Mouse (Mus musculus): ENCODE results near the gene Pde6d. TPM values are rescaled to one million over a fixed set of nuclear protein-coding genes. Genes with fewer than 3 reads are reported as not detected.
A peak's percentile ranks its signal among the peaks of the same experiment; 100 is the strongest.

Gene Pde6d
- polyA plus RNA-seq, 1 experiment: 11.7 TPM

DNA sequence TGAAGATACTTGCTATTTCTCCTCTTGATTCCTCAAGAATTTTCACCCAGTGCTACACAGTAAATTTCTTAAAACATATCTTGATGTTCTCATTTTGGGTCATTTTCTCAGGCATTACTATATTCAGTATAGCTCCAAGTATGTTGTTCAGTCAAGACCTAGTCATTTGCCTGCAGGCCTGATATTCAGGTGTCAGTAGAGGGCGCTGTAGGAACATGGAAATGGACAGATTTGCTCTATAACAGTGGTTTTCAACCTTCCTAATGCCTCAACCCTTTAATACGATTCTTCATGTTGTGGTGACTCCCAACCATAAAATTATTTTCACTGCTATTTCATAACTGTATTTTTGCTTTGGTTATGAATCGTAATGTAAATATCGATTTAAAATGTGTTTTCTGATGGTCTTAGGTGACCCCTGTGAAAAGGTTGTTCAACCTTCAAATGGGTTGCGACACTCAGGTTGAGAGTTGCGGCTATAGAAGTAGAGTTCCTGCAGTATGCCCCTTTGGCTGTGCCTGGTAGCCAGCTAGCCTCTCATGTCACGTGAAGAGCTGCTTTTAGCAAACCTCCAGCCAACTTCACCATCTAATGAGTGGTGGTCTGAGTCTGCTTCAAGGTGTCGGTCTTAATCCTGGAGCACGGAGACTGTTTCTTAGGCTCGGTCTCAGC lies 36.2 kb upstream of the Pde6d start:
- Histone ChIP-seq H3K36me3 (ENCODE audit: control insufficient read depth, insufficient read depth, low read length) (no peaks in the 10 kb centered on the region), H3K27me3 (ENCODE audit: control insufficient read depth, insufficient read depth, low read length) (no peaks in the 10 kb centered on the region), H3K27ac (ENCODE audit: insufficient read depth, low read length) (no peak overlapping the region), H3K4me3 (ENCODE audit: extremely low read depth, insufficient read depth, insufficient read length) (no peak overlapping the region), H3K4me1 (ENCODE audit: control insufficient read depth, insufficient read depth, insufficient read length) (no peaks in the 10 kb centered on the region)
- 61% methylated on average over 10 of the region's 10 CpGs for WGBS
- TF ChIP-seq POLR2A (IDR thresholded peaks at IDR 0.05; ENCODE audit: low read depth, low read length): no peak
- 0 out of 2 replicates have a peak, but pooled peaks have one; percentile 4 for TF ChIP-seq CTCF (IDR thresholded peaks at IDR 0.05; ENCODE audit: extremely low read depth, insufficient read depth, insufficient read length, insufficient replicate concordance)
- peak; percentile 9 to 44 for DNase-seq (ENCODE audit: low read depth in 1 of 2, low spot score in 2 of 2)

DNA sequence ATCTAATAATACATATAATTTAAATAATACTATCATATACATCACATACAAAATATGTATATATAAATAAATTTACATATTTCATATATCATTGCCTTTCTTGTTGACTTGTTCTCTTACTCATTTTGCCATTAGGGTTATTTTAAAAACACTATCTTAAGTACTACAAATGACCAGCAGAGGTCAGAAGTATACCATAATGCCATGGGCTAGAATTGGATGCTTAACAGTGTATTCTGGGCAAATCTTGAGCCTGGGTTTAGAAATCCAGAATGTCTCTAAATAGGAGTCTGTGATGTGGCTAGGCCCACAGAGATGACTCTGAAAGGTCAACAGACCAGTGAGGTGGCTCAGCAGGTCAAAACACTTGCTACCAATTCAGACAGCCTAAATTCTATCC lies 31.8 kb upstream of the Pde6d start:
- TF ChIP-seq CTCF (IDR thresholded peaks at IDR 0.05; ENCODE audit: extremely low read depth, insufficient read depth, insufficient read length, insufficient replicate concordance) (no peak), POLR2A (IDR thresholded peaks at IDR 0.05; ENCODE audit: low read depth, low read length) (no peak)
- no peak overlapping the region for H3K4me3 ChIP-seq (ENCODE audit: extremely low read depth, insufficient read depth, insufficient read length)
- no peaks in the 10 kb centered on the region for H3K36me3 ChIP-seq (ENCODE audit: control insufficient read depth, insufficient read depth, low read length)
- H3K27ac ChIP-seq (ENCODE audit: insufficient read depth, low read length): no peak overlapping the region
- no peaks in the 10 kb centered on the region for H3K4me1 ChIP-seq (ENCODE audit: control insufficient read depth, insufficient read depth, insufficient read length)
- DNase-seq (ENCODE audit: low read depth in 1 of 2, low spot score in 2 of 2): no peak
- H3K27me3 ChIP-seq (ENCODE audit: control insufficient read depth, insufficient read depth, low read length): no peaks in the 10 kb centered on the region

DNA sequence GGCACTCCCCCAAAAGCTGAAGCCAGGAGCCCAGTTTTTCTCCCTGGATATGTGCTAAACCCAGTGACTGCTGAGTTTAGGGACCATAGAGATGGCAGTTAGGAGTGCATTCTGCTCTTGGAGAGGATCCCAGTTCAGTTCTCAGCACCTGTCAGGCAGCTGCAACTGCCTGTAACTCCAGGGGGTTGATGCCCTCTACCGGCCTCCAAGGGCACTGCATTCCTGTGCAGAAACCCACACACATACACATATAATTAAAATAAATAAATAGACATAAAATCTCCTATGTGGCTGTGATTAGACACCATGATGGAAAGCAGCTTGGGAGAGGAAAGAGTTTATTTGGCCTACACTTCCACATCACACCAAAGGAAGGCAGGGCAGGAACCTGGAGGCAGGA lies 29.7 kb upstream of the Pde6d start:
- no peak for DNase-seq (ENCODE audit: low read depth in 1 of 2, low spot score in 2 of 2)
- peaks cover 5% of the 10 kb centered on the region for H3K36me3 ChIP-seq (ENCODE audit: control insufficient read depth, insufficient read depth, low read length)
- no peaks in the 10 kb centered on the region for H3K27me3 ChIP-seq (ENCODE audit: control insufficient read depth, insufficient read depth, low read length)
- WGBS: 76% methylated on average over 1 of the region's 1 CpGs
- H3K4me3 ChIP-seq (ENCODE audit: extremely low read depth, insufficient read depth, insufficient read length): no peak overlapping the region
- H3K27ac ChIP-seq (ENCODE audit: insufficient read depth, low read length): no peak overlapping the region
- no peak for TF ChIP-seq POLR2A (IDR thresholded peaks at IDR 0.05; ENCODE audit: low read depth, low read length)
- TF ChIP-seq CTCF (IDR thresholded peaks at IDR 0.05; ENCODE audit: extremely low read depth, insufficient read depth, insufficient read length, insufficient replicate concordance): no peak
- no peaks in the 10 kb centered on the region for H3K4me1 ChIP-seq (ENCODE audit: control insufficient read depth, insufficient read depth, insufficient read length)

DNA sequence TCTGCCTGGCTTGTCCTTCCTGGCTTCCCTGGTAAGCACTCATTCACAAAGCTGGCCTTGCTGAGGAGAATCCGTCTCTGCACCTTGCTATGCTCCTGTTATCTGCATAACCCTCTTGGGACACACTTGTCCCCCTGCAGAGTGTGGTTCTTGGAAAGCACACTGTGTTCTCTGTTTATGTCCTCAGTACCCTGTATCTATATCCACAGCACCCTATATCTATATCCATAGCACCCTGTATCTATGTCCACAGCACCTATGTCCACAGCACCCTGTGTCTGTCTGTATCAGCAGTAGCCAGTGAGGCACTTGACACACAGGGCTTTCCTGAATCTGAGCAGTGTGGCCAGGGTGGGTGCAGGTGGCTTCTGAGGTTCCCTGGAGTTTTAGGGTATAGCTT lies 28.5 kb upstream of the Pde6d start:
- 86% methylated on average over 1 of the region's 1 CpGs for WGBS
- TF ChIP-seq CTCF (IDR thresholded peaks at IDR 0.05; ENCODE audit: extremely low read depth, insufficient read depth, insufficient read length, insufficient replicate concordance): no peak
- no peak for TF ChIP-seq POLR2A (IDR thresholded peaks at IDR 0.05; ENCODE audit: low read depth, low read length)
- no peak for DNase-seq (ENCODE audit: low read depth in 1 of 2, low spot score in 2 of 2)
- no peaks in the 10 kb centered on the region for H3K4me1 ChIP-seq (ENCODE audit: control insufficient read depth, insufficient read depth, insufficient read length)
- no peak overlapping the region for H3K4me3 ChIP-seq (ENCODE audit: extremely low read depth, insufficient read depth, insufficient read length)
- H3K27ac ChIP-seq (ENCODE audit: insufficient read depth, low read length): no peak overlapping the region
- no peaks in the 10 kb centered on the region for H3K27me3 ChIP-seq (ENCODE audit: control insufficient read depth, insufficient read depth, low read length)
- H3K36me3 ChIP-seq (ENCODE audit: control insufficient read depth, insufficient read depth, low read length): peaks cover 7% of the 10 kb centered on the region

DNA sequence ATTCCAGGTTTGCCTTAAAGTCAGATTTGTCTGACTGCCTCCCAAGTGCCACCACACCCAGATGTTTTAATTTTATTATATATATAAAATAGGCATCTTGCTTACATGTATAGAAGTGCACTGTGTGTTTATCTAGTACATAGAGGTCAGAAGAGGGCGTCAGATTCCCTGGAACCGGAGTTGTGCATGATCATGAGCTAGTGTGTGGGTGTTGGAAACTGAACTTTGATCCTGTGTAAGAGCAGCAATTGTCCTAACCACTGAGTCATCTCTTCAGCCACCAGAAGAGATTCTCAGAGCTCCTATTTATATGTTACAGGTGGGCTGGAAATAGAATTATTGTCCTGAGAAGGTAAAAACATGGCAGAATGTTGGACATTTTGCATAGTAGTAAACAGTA lies 17.7 kb upstream of the Pde6d start:
- DNase-seq (ENCODE audit: low read depth in 1 of 2, low spot score in 2 of 2): no peak
- 93% methylated on average over 2 of the region's 2 CpGs for WGBS
- H3K36me3 ChIP-seq (ENCODE audit: control insufficient read depth, insufficient read depth, low read length): peaks cover 35% of the 10 kb centered on the region
- TF ChIP-seq CTCF (IDR thresholded peaks at IDR 0.05; ENCODE audit: extremely low read depth, insufficient read depth, insufficient read length, insufficient replicate concordance) (no peak), POLR2A (IDR thresholded peaks at IDR 0.05; ENCODE audit: low read depth, low read length) (no peak)
- no peaks in the 10 kb centered on the region for H3K27me3 ChIP-seq (ENCODE audit: control insufficient read depth, insufficient read depth, low read length)
- no peak overlapping the region for H3K27ac ChIP-seq (ENCODE audit: insufficient read depth, low read length)
- no peak overlapping the region for H3K4me3 ChIP-seq (ENCODE audit: extremely low read depth, insufficient read depth, insufficient read length)
- H3K4me1 ChIP-seq (ENCODE audit: control insufficient read depth, insufficient read depth, insufficient read length): no peaks in the 10 kb centered on the region

DNA sequence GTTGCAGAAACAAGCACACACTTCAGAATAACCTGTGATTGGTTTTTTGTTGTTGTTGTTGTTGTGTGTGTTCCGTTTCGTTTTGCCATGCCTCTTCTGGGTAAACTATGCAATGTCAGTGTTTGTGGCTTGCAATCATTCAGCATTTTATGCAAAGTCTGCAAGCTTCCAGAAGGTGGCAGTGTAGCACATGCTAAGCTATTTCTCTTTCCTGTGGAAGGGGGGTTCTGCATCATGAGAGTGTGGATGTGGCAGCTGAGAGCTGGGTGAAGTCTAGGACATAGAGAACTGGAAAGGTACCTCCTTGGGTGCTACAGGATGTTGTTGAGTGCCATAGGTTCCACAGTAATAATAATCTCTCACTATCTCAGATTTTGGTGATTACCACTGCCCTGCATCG lies 16.1 kb upstream of the Pde6d start:
- WGBS: 64% methylated on average over 3 of the region's 3 CpGs
- H3K4me1 ChIP-seq (ENCODE audit: control insufficient read depth, insufficient read depth, insufficient read length): no peaks in the 10 kb centered on the region
- no peak overlapping the region for H3K27ac ChIP-seq (ENCODE audit: insufficient read depth, low read length)
- H3K4me3 ChIP-seq (ENCODE audit: extremely low read depth, insufficient read depth, insufficient read length): no peak overlapping the region
- peaks cover 30% of the 10 kb centered on the region for H3K36me3 ChIP-seq (ENCODE audit: control insufficient read depth, insufficient read depth, low read length)
- TF ChIP-seq CTCF (IDR thresholded peaks at IDR 0.05; ENCODE audit: extremely low read depth, insufficient read depth, insufficient read length, insufficient replicate concordance) (peak; percentile 7; the same call in 1 of the 2 replicates), POLR2A (IDR thresholded peaks at IDR 0.05; ENCODE audit: low read depth, low read length) (no peak)
- no peak for DNase-seq (ENCODE audit: low read depth in 1 of 2, low spot score in 2 of 2)
- no peaks in the 10 kb centered on the region for H3K27me3 ChIP-seq (ENCODE audit: control insufficient read depth, insufficient read depth, low read length)

DNA sequence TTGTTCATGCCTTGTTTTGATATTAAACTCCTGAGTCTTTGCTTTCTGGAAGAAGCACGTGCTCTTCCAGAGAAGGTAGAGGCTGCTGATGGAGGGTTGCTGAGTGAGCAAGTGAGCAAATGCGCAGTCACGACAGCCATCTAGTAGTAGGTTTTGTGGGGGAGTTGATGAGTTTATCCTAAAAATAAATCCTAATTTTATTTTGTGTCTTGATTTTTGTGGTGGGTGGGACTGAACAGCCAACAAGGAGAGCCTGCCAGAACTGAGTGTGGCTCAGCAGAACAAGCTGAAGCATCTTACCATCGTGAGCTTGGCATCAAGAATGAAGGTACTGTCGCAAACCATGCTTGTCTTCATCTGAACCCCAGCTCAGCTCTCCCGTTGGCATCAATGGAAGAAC lies 14.1 kb upstream of the Pde6d start:
- Histone ChIP-seq H3K27me3 (ENCODE audit: control insufficient read depth, insufficient read depth, low read length) (no peaks in the 10 kb centered on the region), H3K27ac (ENCODE audit: insufficient read depth, low read length) (no peak overlapping the region)
- 93% methylated on average over 6 of the region's 6 CpGs for WGBS

More for the DNA sequence above, 14.1 kb upstream of the Pde6d start:
- peaks cover 22% of the 10 kb centered on the region for H3K36me3 ChIP-seq (ENCODE audit: control insufficient read depth, insufficient read depth, low read length)
- no peak for DNase-seq (ENCODE audit: low read depth in 1 of 2, low spot score in 2 of 2)
- H3K4me1 ChIP-seq (ENCODE audit: control insufficient read depth, insufficient read depth, insufficient read length): no peaks in the 10 kb centered on the region
- TF ChIP-seq POLR2A (IDR thresholded peaks at IDR 0.05; ENCODE audit: low read depth, low read length): no peak
- no peak overlapping the region for H3K4me3 ChIP-seq (ENCODE audit: extremely low read depth, insufficient read depth, insufficient read length)
